Mouse (Mus musculus) thymus, postnatal 25 days (tissue): Measurements from ENCODE around the gene Cryl1.

Experiments
- DNase-seq: peaks from one replicate; pipeline ENCODE4 v3.0.0; 2022

Gene Cryl1

GRCm38 (mm10) chr14:57230264-57231015, 167.9 kb downstream of the Cryl1 start:
- DNase-seq, result no peak
